Mouse (Mus musculus) heart, embryonic 15.5 days (tissue): ENCODE results near the gene Mkln1. TPM values are rescaled to one million over a fixed set of nuclear protein-coding genes. Genes with fewer than 3 reads are reported as not detected.

Experiments used
- ATAC-seq: fragments of 200-750 bp; cut with Nextera tagmentation; replicated peaks from 2 replicates; pipeline ENCODE4 v1.8.0; 2017; ENCODE audit warnings: low read depth, moderate TSS enrichment; ENCODE audit not compliant: insufficient number of reproducible peaks, insufficient read depth, low FRiP score
- H3K27ac ChIP-seq: fragments of 300-500 bp; sonication (generic); 2 replicates; pipeline ENCODE4 v1.5.1; 2015; ENCODE audit warnings: mild to moderate bottlenecking, inconsistent platforms
- H3K27me3 ChIP-seq: fragments of 300-500 bp; sonication (generic); 2 replicates; pipeline ENCODE4 v1.6.1; 2015; ENCODE audit warnings: inconsistent platforms
- H3K36me3 ChIP-seq: fragments of 300-500 bp; sonication (generic); 2 replicates; pipeline ENCODE4 v1.6.1; 2015; ENCODE audit warnings: mild to moderate bottlenecking, inconsistent platforms
- H3K4me1 ChIP-seq: fragments of 300-500 bp; sonication (generic); replicated peaks from 2 replicates; pipeline ENCODE4 v1.6.1; 2015; ENCODE audit warnings: inconsistent platforms
- H3K4me2 ChIP-seq: fragments of 300-500 bp; sonication (generic); 2 replicates; pipeline ENCODE4 v1.6.1; 2015; ENCODE audit warnings: inconsistent platforms, mild to moderate bottlenecking, moderate library complexity
- H3K4me3 ChIP-seq: fragments of 300-500 bp; sonication (generic); 2 replicates; pipeline ENCODE4 v1.5.1; 2015; ENCODE audit warnings: mild to moderate bottlenecking, inconsistent platforms
- H3K9ac ChIP-seq: fragments of 300-500 bp; sonication (generic); 2 replicates; pipeline ENCODE4 v1.6.1; 2015; ENCODE audit warnings: mild to moderate bottlenecking, inconsistent platforms
- H3K9me3 ChIP-seq: fragments of 300-500 bp; sonication (generic); replicated peaks from 2 replicates; pipeline ENCODE4 v1.6.1; 2016; ENCODE audit warnings: inconsistent platforms
- WGBS: fragments of 180-500 bp; shearing (Covaris S2); methylation state at CpG from one replicate; pipeline ENCODE4 v1.1.7; 2015; ENCODE audit warnings: mixed read lengths; 5-methylcytosine and 5-hydroxymethylcytosine counted together
- polyA plus RNA-seq: library from polyadenylated mRNA; unstranded; fragments of >200 nt; fragmentation: Nextera tagmentation; extraction: Ambion mirVana; gene quantifications from 2 replicates; pipeline ENCODE4 v1.2.1, GENCODE M21; 2015

Gene Mkln1
- polyA plus RNA-seq, 1 experiment from 2014 or later: 190 TPM

DNA sequence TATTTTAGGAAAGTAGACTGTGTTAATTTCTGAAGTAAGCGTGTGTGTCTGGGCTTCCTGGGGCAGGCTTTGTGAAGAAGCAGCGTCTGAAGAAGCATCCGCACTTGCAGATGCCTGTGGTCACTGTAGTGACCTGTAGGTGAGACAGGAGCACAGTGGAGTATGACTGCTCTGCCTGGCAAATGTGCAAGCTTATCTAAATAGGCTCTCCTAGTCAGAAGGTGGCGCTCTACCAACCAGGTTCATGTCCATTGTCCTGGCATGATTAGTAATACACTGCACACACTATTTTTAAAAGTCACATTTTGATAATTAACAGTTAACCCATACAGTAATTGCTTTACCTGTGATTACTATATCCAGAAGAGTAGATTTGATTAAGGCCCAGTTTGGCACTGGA, 79.7 kb downstream of the Mkln1 start:
- WGBS: 73% methylated on average over 4 of the region's 4 CpGs
- Histone ChIP-seq H3K4me3 (no peak overlapping the region), H3K27ac (no peak overlapping the region), H3K4me1 (no peaks in the 10 kb centered on the region), H3K27me3 (no peaks in the 10 kb centered on the region), H3K36me3 (peaks cover 26% of the 10 kb centered on the region), H3K4me2 (no peak overlapping the region), H3K9ac (no peak overlapping the region), H3K9me3 (no peaks in the 10 kb centered on the region)
- no peak for ATAC-seq

DNA sequence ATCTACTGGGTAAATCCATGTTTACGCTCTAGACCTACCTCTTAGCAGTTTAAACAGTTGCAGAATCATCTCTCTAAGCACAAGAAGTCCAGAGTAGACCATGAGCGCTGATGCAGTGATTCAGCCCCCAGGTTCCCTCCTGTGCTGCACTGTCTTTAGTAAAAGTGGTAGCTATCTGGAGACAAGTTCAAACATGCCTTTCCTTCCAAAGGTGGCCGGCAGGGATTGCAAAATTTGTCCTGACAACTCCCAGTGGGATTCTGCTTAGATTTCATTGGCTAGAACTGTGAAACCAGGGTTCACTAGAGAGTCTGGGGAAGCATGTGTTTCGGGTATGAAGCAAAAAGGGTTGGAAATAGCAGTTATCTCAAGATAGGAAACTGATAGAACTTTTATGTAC, 81.5 kb downstream of the Mkln1 start:
- Histone ChIP-seq H3K4me3 (no peak overlapping the region), H3K4me1 (no peaks in the 10 kb centered on the region), H3K27ac (no peak overlapping the region), H3K4me2 (no peak overlapping the region), H3K9me3 (no peaks in the 10 kb centered on the region), H3K27me3 (no peaks in the 10 kb centered on the region), H3K9ac (no peak overlapping the region), H3K36me3 (peaks cover 16% of the 10 kb centered on the region)
- 79% methylated on average over 4 of the region's 4 CpGs for WGBS
- no peak for ATAC-seq

DNA sequence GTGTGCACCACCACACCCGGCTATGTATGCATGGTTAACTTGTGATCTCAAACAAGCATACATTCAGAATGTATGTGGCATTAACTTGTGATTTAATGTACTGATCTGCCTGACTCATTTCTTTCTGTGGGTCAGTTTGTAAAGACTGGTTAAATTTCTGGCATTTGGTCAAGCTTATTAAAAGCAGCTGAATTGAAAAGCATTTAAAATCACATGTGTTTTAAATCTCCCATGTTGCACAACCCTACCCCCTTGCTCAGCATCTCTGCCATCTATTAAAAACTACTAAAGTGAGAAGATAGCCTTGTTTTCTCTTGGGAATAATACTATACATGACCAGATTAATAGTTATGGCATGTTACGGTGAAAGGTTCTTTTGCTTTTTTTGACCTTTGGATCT, 88.1 kb downstream of the Mkln1 start:
- 89% methylated on average over 2 of the region's 2 CpGs for WGBS
- Histone ChIP-seq H3K36me3 (peaks cover 21% of the 10 kb centered on the region; the same call in 1 of the 2 replicates), H3K27me3 (no peaks in the 10 kb centered on the region), H3K4me3 (no peak overlapping the region), H3K4me1 (no peaks in the 10 kb centered on the region), H3K27ac (no peak overlapping the region), H3K9ac (no peak overlapping the region), H3K4me2 (no peak overlapping the region), H3K9me3 (no peaks in the 10 kb centered on the region)
- ATAC-seq: no peak

DNA sequence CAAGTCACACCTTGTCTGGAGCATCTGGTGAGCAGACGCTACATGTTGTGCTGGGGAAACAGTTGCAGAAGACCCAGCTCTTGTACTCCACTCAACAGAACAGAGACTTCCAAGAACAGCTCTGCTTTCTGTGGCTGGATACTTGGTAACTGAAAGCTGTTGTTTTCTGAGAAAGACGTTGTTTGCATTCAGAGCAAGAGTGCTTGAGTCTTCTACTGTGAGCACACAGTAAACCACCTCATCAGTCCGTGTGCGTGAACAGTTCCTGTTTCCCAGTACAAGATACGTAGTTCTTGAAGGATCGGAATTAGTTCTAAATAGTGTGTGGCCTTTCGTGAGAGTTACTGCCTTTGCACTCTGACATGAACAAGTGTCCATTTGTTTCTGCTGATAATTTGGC, 91.4 kb downstream of the Mkln1 start:
- H3K9me3 ChIP-seq: no peaks in the 10 kb centered on the region
- H3K4me3 ChIP-seq: no peak overlapping the region
- peaks cover 32% of the 10 kb centered on the region; the same call in 1 of the 2 replicates for H3K36me3 ChIP-seq
- H3K9ac ChIP-seq: no peak overlapping the region
- 90% methylated on average over 7 of the region's 7 CpGs for WGBS
- no peaks in the 10 kb centered on the region for H3K4me1 ChIP-seq
- no peak for ATAC-seq
- no peaks in the 10 kb centered on the region for H3K27me3 ChIP-seq
- H3K4me2 ChIP-seq: no peak overlapping the region
- H3K27ac ChIP-seq: no peak overlapping the region

DNA sequence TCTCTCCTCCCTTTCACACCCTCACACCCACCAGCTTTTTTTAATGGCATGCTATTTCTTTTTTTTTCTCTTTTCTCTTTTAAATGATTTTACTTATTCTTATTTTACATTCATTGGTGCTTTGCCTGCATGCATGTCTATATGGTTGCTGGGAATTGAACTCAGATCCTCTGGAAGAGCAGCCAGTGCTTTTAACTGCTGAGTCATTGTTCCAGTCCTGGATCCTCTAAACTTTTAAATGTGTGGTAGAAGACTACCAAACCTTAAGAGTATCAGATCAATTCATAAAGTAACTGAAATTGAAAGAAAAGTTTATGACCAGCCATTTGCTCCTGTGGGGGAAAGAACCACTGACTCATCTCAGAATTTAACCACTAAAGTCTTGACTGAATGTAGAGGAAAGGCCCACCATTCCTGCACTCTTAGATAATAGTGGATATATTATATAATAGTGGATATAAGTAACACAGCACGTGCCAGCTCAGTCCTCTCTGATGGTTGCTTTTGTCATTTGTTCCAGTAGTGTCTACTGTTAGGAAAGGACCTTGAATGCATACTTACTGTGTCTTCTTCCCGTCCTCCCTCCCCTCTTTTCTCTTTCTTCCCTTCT, 96.7 kb downstream of the Mkln1 start:
- Histone ChIP-seq H3K9ac (no peak overlapping the region), H3K27ac (no peak overlapping the region), H3K4me2 (no peak overlapping the region), H3K36me3 (peaks cover 31% of the 10 kb centered on the region; the same call in 1 of the 2 replicates), H3K4me1 (no peaks in the 10 kb centered on the region), H3K27me3 (no peaks in the 10 kb centered on the region), H3K9me3 (no peaks in the 10 kb centered on the region), H3K4me3 (no peak overlapping the region)
- ATAC-seq: no peak
- 76% methylated on average over 2 of the region's 2 CpGs for WGBS

DNA sequence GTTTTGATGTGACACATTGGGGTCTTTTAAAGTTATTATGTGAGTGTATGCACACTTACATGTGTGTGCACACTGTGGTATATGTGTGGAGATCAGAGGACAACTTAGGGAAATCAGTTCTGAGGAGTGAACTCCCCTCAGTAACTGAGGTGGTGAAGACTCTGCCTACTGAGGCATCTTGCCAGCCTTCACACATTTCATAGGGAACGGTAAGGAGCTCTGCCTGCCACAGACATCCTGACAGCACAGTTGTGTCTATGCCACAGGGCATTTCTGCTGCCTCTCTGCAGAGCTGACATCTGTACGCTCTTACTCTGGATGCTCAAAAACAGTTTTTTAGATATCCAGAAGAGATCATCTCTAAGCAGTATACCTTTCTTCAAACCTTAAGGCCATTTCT, 97.7 kb downstream of the Mkln1 start:
- H3K4me1 ChIP-seq: no peaks in the 10 kb centered on the region
- H3K9me3 ChIP-seq: no peaks in the 10 kb centered on the region
- H3K9ac ChIP-seq: no peak overlapping the region
- no peak overlapping the region for H3K27ac ChIP-seq
- no peak overlapping the region for H3K4me2 ChIP-seq
- 74% methylated on average over 2 of the region's 2 CpGs for WGBS
- H3K36me3 ChIP-seq: peaks cover 33% of the 10 kb centered on the region
- no peak overlapping the region for H3K4me3 ChIP-seq
- no peaks in the 10 kb centered on the region for H3K27me3 ChIP-seq
- ATAC-seq: no peak

DNA sequence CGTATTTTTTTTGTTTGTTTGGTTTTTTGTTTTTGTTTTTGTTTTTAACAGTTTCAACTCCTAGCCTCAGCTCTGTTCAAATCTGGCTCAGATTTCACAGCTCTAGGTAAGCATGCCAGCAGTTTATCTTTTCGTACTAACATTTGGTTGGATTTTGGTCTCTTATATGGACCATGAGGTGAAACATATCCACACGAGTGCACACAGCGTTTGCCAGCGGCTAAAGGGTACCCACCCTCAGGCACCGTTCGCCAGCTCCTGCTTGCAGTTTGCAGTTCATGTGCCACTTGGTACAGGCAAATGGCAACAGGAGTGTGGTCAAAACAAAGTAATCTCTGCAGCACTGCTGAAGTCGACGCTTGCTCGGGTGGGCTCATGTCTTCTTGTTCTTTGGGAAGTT, 101.3 kb downstream of the Mkln1 start:
- no peak overlapping the region for H3K27ac ChIP-seq
- H3K4me2 ChIP-seq: no peak overlapping the region
- no peak for ATAC-seq
- H3K36me3 ChIP-seq: peaks cover 49% of the 10 kb centered on the region
- WGBS: 90% methylated on average over 10 of the region's 10 CpGs
- H3K4me3 ChIP-seq: no peak overlapping the region
- H3K4me1 ChIP-seq: no peaks in the 10 kb centered on the region
- no peaks in the 10 kb centered on the region for H3K27me3 ChIP-seq
- no peaks in the 10 kb centered on the region for H3K9me3 ChIP-seq
- H3K9ac ChIP-seq: no peak overlapping the region

DNA sequence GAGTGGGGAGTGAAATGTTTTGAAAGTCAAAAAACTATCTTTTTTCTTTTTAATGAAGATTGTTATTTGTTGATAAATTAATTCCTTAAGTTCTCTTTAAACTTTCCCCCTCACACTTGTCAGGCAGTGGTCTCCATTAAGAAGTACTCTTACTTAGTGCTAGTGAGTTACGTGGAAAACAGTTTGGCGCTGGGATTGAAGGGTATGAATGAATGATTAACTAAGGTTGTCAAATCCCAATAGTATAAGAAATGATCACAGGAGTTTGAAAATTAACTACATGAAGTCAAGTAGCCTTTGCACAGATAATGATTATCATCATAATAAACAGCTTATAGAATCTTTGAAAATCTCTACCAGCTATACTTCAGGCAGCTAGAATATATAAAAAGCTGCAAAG, 101.7 kb downstream of the Mkln1 start:
- Histone ChIP-seq H3K36me3 (peaks cover 49% of the 10 kb centered on the region), H3K9ac (no peak overlapping the region), H3K27me3 (no peaks in the 10 kb centered on the region), H3K4me2 (no peak overlapping the region), H3K27ac (no peak overlapping the region), H3K4me1 (no peaks in the 10 kb centered on the region), H3K9me3 (no peaks in the 10 kb centered on the region), H3K4me3 (no peak overlapping the region)
- ATAC-seq: no peak
- WGBS: 91% methylated on average over 2 of the region's 2 CpGs

DNA sequence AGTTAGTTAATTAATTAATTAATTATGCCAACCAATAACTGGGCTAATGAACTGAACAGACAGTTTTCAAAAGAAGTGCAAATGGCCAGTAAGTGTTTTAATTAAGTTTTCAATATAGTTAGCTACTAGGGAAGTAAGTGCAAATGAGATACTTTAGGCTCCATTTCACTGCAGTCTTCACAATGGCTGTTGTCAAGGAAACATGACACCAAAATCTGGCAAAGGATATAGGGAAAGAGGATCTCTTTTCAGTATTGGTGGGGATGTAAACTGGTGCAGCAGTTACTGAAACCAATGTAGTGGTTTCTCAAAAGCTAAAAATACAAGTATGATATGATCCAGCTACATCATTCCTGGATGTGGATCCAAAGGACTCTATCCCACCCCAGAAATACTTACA, 102.2 kb downstream of the Mkln1 start:
- no peaks in the 10 kb centered on the region for H3K9me3 ChIP-seq
- no peak overlapping the region for H3K9ac ChIP-seq
- no peak overlapping the region for H3K27ac ChIP-seq
- ATAC-seq: no peak
- no peak overlapping the region for H3K4me2 ChIP-seq
- no peaks in the 10 kb centered on the region for H3K27me3 ChIP-seq
- H3K36me3 ChIP-seq: peaks cover 49% of the 10 kb centered on the region
- no peaks in the 10 kb centered on the region for H3K4me1 ChIP-seq
- no peak overlapping the region for H3K4me3 ChIP-seq

DNA sequence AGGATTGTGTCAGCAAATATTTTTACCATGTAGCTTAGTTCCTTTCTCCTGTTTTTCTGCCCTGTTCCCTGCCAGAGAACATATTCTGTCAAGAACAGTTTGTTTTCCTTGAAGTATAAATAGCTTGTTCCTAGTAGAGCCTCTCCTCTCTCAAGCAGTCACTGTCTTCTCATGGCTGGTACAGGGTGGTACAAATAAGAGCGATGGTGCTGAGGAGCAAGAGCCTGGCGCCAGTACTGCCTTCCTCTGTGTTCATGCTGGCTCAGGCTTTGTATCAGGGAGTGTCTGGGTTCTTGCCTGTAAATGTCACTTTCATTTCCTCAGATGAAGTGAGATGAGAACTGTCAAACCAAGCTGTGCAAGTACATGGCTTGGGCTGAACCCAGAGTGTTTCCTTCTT, 104.1 kb downstream of the Mkln1 start:
- no peak overlapping the region for H3K4me3 ChIP-seq
- H3K9me3 ChIP-seq: no peaks in the 10 kb centered on the region
- 81% methylated on average over 2 of the region's 2 CpGs for WGBS
- no peak for ATAC-seq
- no peak overlapping the region for H3K4me2 ChIP-seq
- H3K9ac ChIP-seq: no peak overlapping the region
- no peak overlapping the region for H3K27ac ChIP-seq
- no peaks in the 10 kb centered on the region for H3K27me3 ChIP-seq
- H3K36me3 ChIP-seq: peaks cover 37% of the 10 kb centered on the region
- no peaks in the 10 kb centered on the region for H3K4me1 ChIP-seq

DNA sequence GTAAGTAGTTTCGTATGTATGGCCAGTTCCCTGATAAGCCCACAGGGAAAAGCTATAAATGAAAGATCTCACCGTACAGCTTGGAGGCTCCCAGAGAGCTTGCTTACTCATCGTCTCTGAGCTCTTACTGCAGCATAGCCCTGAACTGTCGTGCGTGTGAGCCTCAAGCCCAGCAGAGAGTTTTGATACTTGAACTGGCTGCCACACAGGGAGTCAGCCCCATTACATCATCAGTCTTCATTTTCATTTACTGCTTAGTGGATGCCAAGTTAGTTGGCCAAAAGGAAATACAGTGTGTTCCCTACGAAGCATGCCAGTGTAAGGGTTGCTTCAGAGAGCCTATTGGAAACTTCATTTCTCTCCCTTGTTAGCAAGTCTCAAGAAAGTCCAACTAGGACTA, 115.2 kb downstream of the Mkln1 start:
- WGBS: 62% methylated on average over 6 of the region's 6 CpGs
- no peak overlapping the region for H3K4me2 ChIP-seq
- no peak overlapping the region for H3K4me3 ChIP-seq
- no peaks in the 10 kb centered on the region for H3K9me3 ChIP-seq
- H3K27ac ChIP-seq: no peak overlapping the region
- ATAC-seq: no peak
- H3K9ac ChIP-seq: no peak overlapping the region
- H3K27me3 ChIP-seq: no peaks in the 10 kb centered on the region
- H3K4me1 ChIP-seq: peaks cover 14% of the 10 kb centered on the region
- H3K36me3 ChIP-seq: no peaks in the 10 kb centered on the region; the same call in 1 of the 2 replicates

DNA sequence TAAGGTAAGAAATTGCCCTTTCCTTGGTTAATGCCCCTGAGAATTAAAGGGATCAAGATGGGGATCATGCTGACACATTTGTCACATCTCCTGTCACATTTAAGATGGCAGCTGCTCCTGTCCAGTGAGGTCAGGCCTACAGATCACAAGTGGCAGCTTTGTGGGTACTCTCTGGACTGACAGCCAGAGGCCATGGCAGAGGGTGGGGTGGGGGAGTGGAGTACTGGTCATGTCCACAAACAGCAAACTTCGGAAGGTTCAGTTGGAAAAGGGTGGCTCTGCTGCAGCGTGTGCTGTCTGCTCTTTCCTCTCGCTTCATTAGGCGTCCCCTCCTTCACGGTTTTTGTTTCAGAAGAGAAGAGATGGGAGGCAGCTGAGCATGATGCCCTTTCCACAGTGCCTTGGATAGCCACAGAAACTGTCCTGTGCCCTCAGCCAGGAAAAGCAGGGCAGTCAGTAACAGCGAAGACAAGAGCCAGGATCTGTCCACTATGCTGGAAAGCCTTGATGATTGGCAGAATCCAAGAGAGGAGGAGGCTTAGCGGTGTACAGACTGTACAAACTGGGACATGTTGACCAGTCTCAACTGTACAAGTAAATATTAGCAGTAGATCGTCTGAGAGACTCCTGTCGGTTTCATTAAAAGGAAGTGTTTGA, 119.3 kb downstream of the Mkln1 start:
- ATAC-seq: peak; percentile 14; the same call in 1 of the 2 replicates
- H3K4me1 ChIP-seq: peaks cover 18% of the 10 kb centered on the region
- H3K36me3 ChIP-seq: no peaks in the 10 kb centered on the region
- H3K4me2 ChIP-seq: no peak overlapping the region
- peak overlapping the region; percentile 64 for H3K27ac ChIP-seq
- no peak overlapping the region; the same call in 1 of the 2 replicates for H3K9ac ChIP-seq
- WGBS: 50% methylated on average over 9 of the region's 9 CpGs
- H3K27me3 ChIP-seq: no peaks in the 10 kb centered on the region
- no peaks in the 10 kb centered on the region for H3K9me3 ChIP-seq
- no peak overlapping the region for H3K4me3 ChIP-seq
